Comparison of ENCODE assay signal across 25 mouse cellular contexts in genomic region chr7:28794496-28794895, GRCm38 (mm10). TPM values are rescaled to one million over a fixed set of nuclear protein-coding genes. Genes with fewer than 3 reads are reported as not detected.
DNase-seq lines count a peak whose midpoint lies in the region; ATAC-seq and TF ChIP-seq lines count a peak whose summit lies in the region.
"Had no signal": no experiment of that assay in that cellular context is flagged by ENCODE, and none has a peak within 500 bp of the region (broad histone marks: within the 10 kb centered on the region; RNA-seq: fewer than 3 reads in every experiment).

No protein-coding gene starts in this region.

- no peaks in the 10 kb centered on the region for H3K9me3 ChIP-seq in MEL (replicated peaks; ENCODE audit: insufficient read depth, low read length)
- H3K9me3 ChIP-seq: embryonic facial prominence, embryonic 10.5 days; embryonic facial prominence, embryonic 13.5 days; forebrain, embryonic 12.5 days; forebrain, embryonic 15.5 days; heart, embryonic 12.5 days; heart, embryonic 15.5 days; hindbrain, embryonic 10.5 days; hindbrain, embryonic 13.5 days had no signal

- no peaks in the 10 kb centered on the region for H3K36me3 ChIP-seq in MEL (ENCODE audit: control insufficient read depth in 1 of 2, insufficient read depth in 2 of 2, low read length in 2 of 2)
- H3K36me3 ChIP-seq: embryonic facial prominence, embryonic 10.5 days; embryonic facial prominence, embryonic 13.5 days; forebrain, embryonic 12.5 days; forebrain, embryonic 15.5 days; heart, embryonic 12.5 days; heart, embryonic 15.5 days; hindbrain, embryonic 10.5 days; hindbrain, embryonic 13.5 days had no signal

- no peak overlapping the region for H3K4me3 ChIP-seq in MEL (ENCODE audit: control insufficient read depth in 1 of 2, insufficient read depth in 1 of 2, low read depth in 2 of 2, low read length in 2 of 2)
- H3K4me3 ChIP-seq: embryonic facial prominence, embryonic 10.5 days; embryonic facial prominence, embryonic 13.5 days; erythroblast, embryonic 14.5 days; forebrain, embryonic 12.5 days; forebrain, embryonic 15.5 days; heart, embryonic 12.5 days; heart, embryonic 15.5 days; hindbrain, embryonic 10.5 days; hindbrain, embryonic 13.5 days had no signal

- TF ChIP-seq POLR2A in MEL (IDR thresholded peaks at IDR 0.05; ENCODE audit: control insufficient read depth in 1 of 2, insufficient read depth in 1 of 2, low read depth in 1 of 2, low read length in 2 of 2, poor library complexity in 1 of 2) = no peak

- TF ChIP-seq EP300 in MEL (IDR thresholded peaks at IDR 0.05; ENCODE audit: low read depth in 1 of 2, low read length in 2 of 2) = no peak

- H3K27ac ChIP-seq in MEL (ENCODE audit: control insufficient read depth, low read depth, low read length) = no peak overlapping the region
- H3K27ac ChIP-seq: embryonic facial prominence, embryonic 13.5 days; forebrain, embryonic 12.5 days; forebrain, embryonic 15.5 days; heart, embryonic 15.5 days; hindbrain, embryonic 10.5 days; hindbrain, embryonic 13.5 days had no signal

- DNase-seq in CD4-positive helper T cell, adult 2 months (ENCODE audit: low read depth, low spot score) = peak; percentile 72
- peak; percentile 40 for DNase-seq in MEL (ENCODE audit: low read depth, low spot score)
- no peak for DNase-seq in adrenal gland, adult 8-10 months
- no peak for DNase-seq in testis, postnatal 14 days (ENCODE audit: low spot score)
- no peak for DNase-seq in ovary, adult 18-20 months (ENCODE audit: low spot score)
- DNase-seq: adrenal gland, postnatal 25 days; cerebellum, adult 8-10 months; cerebellum, postnatal 36 days; embryo, embryonic 11 days; gastrocnemius, postnatal 10 days; gastrocnemius, postnatal 36 days had no signal

- H3K79me2 ChIP-seq in MEL (ENCODE audit: control insufficient read depth, insufficient read depth, low read length, poor library complexity) = peaks cover 9% of the 10 kb centered on the region; the same call in 1 of the 2 replicates

- H3K4me1 ChIP-seq in MEL (ENCODE audit: control insufficient read depth in 1 of 2, insufficient read depth in 2 of 2, low read length in 2 of 2) = peaks cover 0 to 7% of the 10 kb centered on the region in 2 experiments; a peak in 2 of 4 replicates

- H3K9ac ChIP-seq in MEL (ENCODE audit: control insufficient read depth, low read depth, low read length, poor library complexity, severe bottlenecking) = no peak overlapping the region
- H3K9ac ChIP-seq: embryonic facial prominence, embryonic 13.5 days; forebrain, embryonic 12.5 days; forebrain, embryonic 15.5 days; heart, embryonic 12.5 days; heart, embryonic 15.5 days; hindbrain, embryonic 13.5 days had no signal

- no peak for TF ChIP-seq RAD21 in MEL (IDR thresholded peaks at IDR 0.05; ENCODE audit: low read depth, low read length)

- TF ChIP-seq CTCF in MEL (IDR thresholded peaks at IDR 0.05 in 2 of 3, conservative IDR thresholded peaks at IDR 0.05 in 1 of 3; ENCODE audit: control insufficient read depth in 1 of 3, insufficient read depth in 1 of 3, low read depth in 2 of 3, low read length in 3 of 3, poor library complexity in 1 of 3, severe bottlenecking in 1 of 3) = no peak

- ATAC-seq in CD4-positive, CD25-positive, alpha-beta regulatory T cell, adult 4 months = peak; percentile 33
- peak; percentile 20 for ATAC-seq in inflammation-experienced regulatory T-cells, adult 6 months
- ATAC-seq: forebrain, embryonic 15.5 days; hindbrain, embryonic 16.5 days; intestine, postnatal 0 days; Patski had no signal

- H3K27me3 ChIP-seq in MEL (ENCODE audit: control insufficient read depth in 1 of 2, insufficient read depth in 2 of 2, low read length in 2 of 2) = no peaks in the 10 kb centered on the region
- H3K27me3 ChIP-seq: embryonic facial prominence, embryonic 13.5 days; forebrain, embryonic 15.5 days; heart, embryonic 12.5 days; heart, embryonic 15.5 days; hindbrain, embryonic 13.5 days; Patski had no signal

TF ChIP-seq in MEL, 35 proteins besides CTCF, POLR2A, EP300 and RAD21:
- TF ChIP-seq TBP (IDR thresholded peaks at IDR 0.05; ENCODE audit: low read depth, low read length) (no peak), USF1 (IDR thresholded peaks at IDR 0.05; ENCODE audit: low read depth, low read length) (no peak), GABPA (IDR thresholded peaks at IDR 0.05; ENCODE audit: low read depth, low read length) (no peak), NRF1 (IDR thresholded peaks at IDR 0.05; ENCODE audit: insufficient read depth, low read depth, low read length, poor library complexity, severe bottlenecking) (no peak)

RNA-seq across cellular contexts. Expression of gene Rinl, which starts 5.7 kb away (rescaled TPM):
- 100 to 1,000 TPM; 197 to 273 TPM for polyA plus RNA-seq in CD4-positive, CD25-positive, alpha-beta regulatory T cell, adult 4 months (2017; shearing (Covaris generic))
- total RNA-seq in MEL (2012; rRNA removed) = 32.9 and 39.9 TPM in 2 replicates
- 10 to 100 TPM in 1 of 2 experiments, not detected in 1; 63.9 TPM for polyA plus RNA-seq in MEL (2012; ENCODE audit: insufficient read depth in 1 of 2, insufficient read length in 2 of 2, low read depth in 1 of 2, low replicate concordance in 2 of 2, missing spikeins in 1 of 2)
- 100 to 1,000 TPM; 216 to 294 (median 288) TPM for polyA plus RNA-seq in inflammation-experienced regulatory T-cells, adult 6 months (2017; shearing (Covaris generic))
- total RNA-seq in adrenal gland, adult 8-10 months (2022) = 1 to 10 TPM; 1.9 to 4.4 (median 2.8) TPM

RNA-seq across cellular contexts. Expression of gene Hnrnpl, which starts 13.8 kb away (rescaled TPM):
- polyA plus RNA-seq in CD4-positive, CD25-positive, alpha-beta regulatory T cell, adult 4 months (2017; shearing (Covaris generic)) = 100 to 1,000 TPM; 181 to 326 TPM
- 246 and 303 TPM in 2 replicates for total RNA-seq in MEL (2012; rRNA removed)
- polyA plus RNA-seq in MEL (2012; ENCODE audit: insufficient read depth in 1 of 2, insufficient read length in 2 of 2, low read depth in 1 of 2, low replicate concordance in 2 of 2, missing spikeins in 1 of 2) = 1,000 to 10,000 TPM in 1 of 2 experiments, 100 to 1,000 TPM in 1; 684 to 1,095 TPM
- polyA plus RNA-seq in inflammation-experienced regulatory T-cells, adult 6 months (2017; shearing (Covaris generic)) = 100 to 1,000 TPM; 171 to 386 (median 383) TPM
- total RNA-seq in adrenal gland, adult 8-10 months (2022) = 100 to 1,000 TPM; 331 to 473 (median 439) TPM

RNA-seq across cellular contexts. Expression of gene Nfkbib, which starts 27.2 kb away (rescaled TPM):
- polyA plus RNA-seq in CD4-positive, CD25-positive, alpha-beta regulatory T cell, adult 4 months (2017; shearing (Covaris generic)) = 10 to 100 TPM; 54.3 to 56.8 TPM
- 30.7 and 32.9 TPM in 2 replicates for total RNA-seq in MEL (2012; rRNA removed)
- polyA plus RNA-seq in MEL (2012; ENCODE audit: insufficient read depth in 1 of 2, insufficient read length in 2 of 2, low read depth in 1 of 2, low replicate concordance in 2 of 2, missing spikeins in 1 of 2) = 10 to 100 TPM in 1 of 2 experiments, not detected in 1; 52.7 TPM
- 10 to 100 TPM; 46.0 to 72.8 (median 53.3) TPM for polyA plus RNA-seq in inflammation-experienced regulatory T-cells, adult 6 months (2017; shearing (Covaris generic))
- total RNA-seq in adrenal gland, adult 8-10 months (2022) = 10 to 100 TPM; 32.0 to 52.2 (median 39.6) TPM

RNA-seq across cellular contexts. Expression of gene Sirt2, which starts 28.0 kb away (rescaled TPM):
- 100 to 1,000 TPM in 1 of 2 experiments, 10 to 100 TPM in 1; 96.8 to 128 TPM for polyA plus RNA-seq in CD4-positive, CD25-positive, alpha-beta regulatory T cell, adult 4 months (2017; shearing (Covaris generic))
- 31.8 and 35.7 TPM in 2 replicates for total RNA-seq in MEL (2012; rRNA removed)
- polyA plus RNA-seq in MEL (2012; ENCODE audit: insufficient read depth in 1 of 2, insufficient read length in 2 of 2, low read depth in 1 of 2, low replicate concordance in 2 of 2, missing spikeins in 1 of 2) = 10 to 100 TPM in 1 of 2 experiments, not detected in 1; 72.4 TPM
- 100 to 1,000 TPM in 1 of 3 experiments, 10 to 100 TPM in 2; 65.3 to 134 (median 90.9) TPM for polyA plus RNA-seq in inflammation-experienced regulatory T-cells, adult 6 months (2017; shearing (Covaris generic))
- total RNA-seq in adrenal gland, adult 8-10 months (2022) = 10 to 100 TPM; 73.9 to 96.2 (median 84.3) TPM

RNA-seq across cellular contexts. Expression of gene Ech1, which starts 30.5 kb away (rescaled TPM):
- polyA plus RNA-seq in CD4-positive, CD25-positive, alpha-beta regulatory T cell, adult 4 months (2017; shearing (Covaris generic)) = 100 to 1,000 TPM; 198 to 237 TPM
- total RNA-seq in MEL (2012; rRNA removed) = 82.8 and 99.5 TPM in 2 replicates
- 10 to 100 TPM in 1 of 2 experiments, not detected in 1; 74.7 TPM for polyA plus RNA-seq in MEL (2012; ENCODE audit: insufficient read depth in 1 of 2, insufficient read length in 2 of 2, low read depth in 1 of 2, low replicate concordance in 2 of 2, missing spikeins in 1 of 2)
- 100 to 1,000 TPM; 190 to 267 (median 222) TPM for polyA plus RNA-seq in inflammation-experienced regulatory T-cells, adult 6 months (2017; shearing (Covaris generic))
- 100 to 1,000 TPM; 402 to 476 (median 431) TPM for total RNA-seq in adrenal gland, adult 8-10 months (2022)

Comparison
In these comparisons a context has a peak if more than half of its experiments do, and no peak if none do; other contexts are left out.
1. DNase-seq: peak in CD4-positive helper T cell, adult 2 months (single experiment) and MEL (single experiment); none in adrenal gland, adult 8-10 months (single experiment), testis, postnatal 14 days (single experiment) and ovary, adult 18-20 months (single experiment).